Mouse (Mus musculus) embryonic facial prominence, embryonic 13.5 days (tissue): Measurements from ENCODE around the gene Abca3. TPM values are rescaled to one million over a fixed set of nuclear protein-coding genes. Genes with fewer than 3 reads are reported as not detected.
"Not testable (repeated sequence)": the region's sequence is repeated elsewhere in the genome, so short reads cannot be mapped to it uniquely, and the experiment has no call there.

Experiments
- ATAC-seq: fragments of 200-750 bp; cut with Nextera tagmentation; 2 replicates; pipeline ENCODE4 v1.8.0; 2017; ENCODE audit warnings: low read depth; ENCODE audit not compliant: insufficient number of reproducible peaks, insufficient read depth, low FRiP score, low TSS enrichment
- H3K27ac ChIP-seq: fragments of 300-500 bp; sonication (generic); 2 replicates; pipeline ENCODE4 v1.5.1; 2015; ENCODE audit warnings: moderate library complexity, mild to moderate bottlenecking, inconsistent platforms
- H3K27me3 ChIP-seq: fragments of 300-500 bp; sonication (generic); 2 replicates; pipeline ENCODE4 v1.6.1; 2015; ENCODE audit warnings: mild to moderate bottlenecking, inconsistent platforms
- H3K36me3 ChIP-seq: fragments of 300-500 bp; sonication (generic); 2 replicates; pipeline ENCODE4 v1.6.1; 2015; ENCODE audit warnings: mild to moderate bottlenecking, inconsistent platforms
- H3K4me1 ChIP-seq: fragments of 300-500 bp; sonication (generic); 2 replicates; pipeline ENCODE4 v1.6.1; 2015; ENCODE audit warnings: inconsistent platforms
- H3K4me2 ChIP-seq: fragments of 300-500 bp; sonication (generic); 2 replicates; pipeline ENCODE4 v1.6.1; 2015; ENCODE audit warnings: moderate library complexity, mild to moderate bottlenecking, inconsistent platforms
- H3K4me3 ChIP-seq: fragments of 300-500 bp; sonication (generic); 2 replicates; pipeline ENCODE4 v1.5.1; 2015; ENCODE audit warnings: mild to moderate bottlenecking, inconsistent platforms
- H3K9ac ChIP-seq: fragments of 300-500 bp; sonication (generic); 2 replicates; pipeline ENCODE4 v1.6.1; 2015; ENCODE audit warnings: mild to moderate bottlenecking, inconsistent platforms
- H3K9me3 ChIP-seq: fragments of 300-500 bp; sonication (generic); 2 replicates; pipeline ENCODE4 v1.6.1; 2016; ENCODE audit warnings: inconsistent platforms
- WGBS: fragments of 180-500 bp; shearing (Covaris S2); methylation state at CpG from one replicate; pipeline ENCODE4 v1.1.7; 2015; ENCODE audit warnings: mixed read lengths; 5-methylcytosine and 5-hydroxymethylcytosine counted together
- polyA plus RNA-seq: library from polyadenylated mRNA; unstranded; fragments of >200 nt; fragmentation: Nextera tagmentation; extraction: Ambion mirVana; gene quantifications from 2 replicates; pipeline ENCODE4 v1.2.1, GENCODE M21; 2015

The Abca3 gene
- polyA plus RNA-seq, 1 experiment from 2014 or later: 5.3 TPM

GRCm38 (mm10) chr17:24442632-24443155 is 90.9 kb downstream of the Abca3 start, which contains the start of gene Dnase1l2:
Dnase1l2 (minus strand) TSS chr17:24443105.
- H3K27ac ChIP-seq: no peak within 1 kb of the TSS
- no peak within 1 kb of the TSS for H3K4me2 ChIP-seq
- H3K9me3 ChIP-seq: no peaks in the 10 kb centered on the region
- peak; percentile 7; the same call in 1 of the 2 replicates for ATAC-seq
- H3K27me3 ChIP-seq: no peaks in the 10 kb centered on the region
- no peaks in the 10 kb centered on the region for H3K4me1 ChIP-seq
- H3K9ac ChIP-seq: no peak within 1 kb of the TSS
- peaks cover 97% of the 10 kb centered on the region for H3K36me3 ChIP-seq
- 80% methylated on average over 7 of the region's 7 CpGs for WGBS
- H3K4me3 ChIP-seq: no peak within 1 kb of the TSS

- Histone ChIP-seq H3K4me3 (no peak overlapping the region), H3K4me2 (no peak overlapping the region), H3K27me3 (no peaks in the 10 kb centered on the region), H3K9me3 (no peaks in the 10 kb centered on the region), H3K9ac (no peak overlapping the region), H3K36me3 (peaks cover 97% of the 10 kb centered on the region), H3K4me1 (no peaks in the 10 kb centered on the region), H3K27ac (no peak overlapping the region)
- ATAC-seq: no peak
- WGBS: 86% methylated on average over 4 of the region's 4 CpGs
Observed at GRCm38 (mm10) chr17:24443409-24443808, 91.7 kb downstream of the Abca3 start.

GRCm38 (mm10) chr17:24446590-24446989 is 94.8 kb downstream of the Abca3 start:
- H3K4me3 ChIP-seq: no peak overlapping the region
- H3K36me3 ChIP-seq: peaks cover 97% of the 10 kb centered on the region
- no peaks in the 10 kb centered on the region for H3K27me3 ChIP-seq
- ATAC-seq: no peak
- H3K4me1 ChIP-seq: no peaks in the 10 kb centered on the region
- H3K9me3 ChIP-seq: no peaks in the 10 kb centered on the region
- H3K4me2 ChIP-seq: no peak overlapping the region
- H3K9ac ChIP-seq: no peak overlapping the region
- 92% methylated on average over 8 of the region's 8 CpGs for WGBS
- H3K27ac ChIP-seq: no peak overlapping the region

- H3K27me3 ChIP-seq: no peaks in the 10 kb centered on the region
- H3K4me1 ChIP-seq: peaks cover 11% of the 10 kb centered on the region
- no peak overlapping the region for H3K9ac ChIP-seq
- peaks cover 71% of the 10 kb centered on the region for H3K36me3 ChIP-seq
- H3K9me3 ChIP-seq: no peaks in the 10 kb centered on the region
- H3K4me2 ChIP-seq: no peak overlapping the region
- WGBS: 92% methylated on average over 6 of the region's 6 CpGs
- H3K27ac ChIP-seq: no peak overlapping the region
- no peak for ATAC-seq
- H3K4me3 ChIP-seq: no peak overlapping the region
Observed at GRCm38 (mm10) chr17:24449507-24449906, 97.8 kb downstream of the Abca3 start.

GRCm38 (mm10) chr17:24451220-24451619 is 99.5 kb downstream of the Abca3 start:
- Histone ChIP-seq H3K36me3 (peaks cover 54% of the 10 kb centered on the region), H3K27ac (no peak overlapping the region), H3K4me3 (no peak overlapping the region), H3K4me2 (no peak overlapping the region), H3K9ac (0 out of 2 replicates have a peak overlapping the region, but pooled peaks have one; percentile 12), H3K27me3 (no peaks in the 10 kb centered on the region), H3K4me1 (peaks cover 14% of the 10 kb centered on the region), H3K9me3 (no peaks in the 10 kb centered on the region)
- ATAC-seq: no peak
- WGBS: 92% methylated on average over 6 of the region's 6 CpGs

GRCm38 (mm10) chr17:24453372-24453771 is 101.6 kb downstream of the Abca3 start:
- Histone ChIP-seq H3K27me3 (no peaks in the 10 kb centered on the region), H3K27ac (no peak overlapping the region), H3K36me3 (peaks cover 33% of the 10 kb centered on the region), H3K4me3 (peak overlapping the region; percentile 87; the same call in 1 of the 2 replicates), H3K4me2 (peak overlapping the region; percentile 65), H3K9ac (no peak overlapping the region), H3K9me3 (no peaks in the 10 kb centered on the region), H3K4me1 (peaks cover 14% of the 10 kb centered on the region)
- ATAC-seq: no peak
- 82% methylated on average over 2 of the region's 2 CpGs for WGBS

- peaks cover 14% of the 10 kb centered on the region for H3K4me1 ChIP-seq
- H3K4me3 ChIP-seq: peak overlapping the region; percentile 87
- peak overlapping the region; percentile 95 for H3K9ac ChIP-seq
- WGBS: 5% methylated on average over 14 of the region's 14 CpGs
- no peaks in the 10 kb centered on the region for H3K9me3 ChIP-seq
- H3K27me3 ChIP-seq: no peaks in the 10 kb centered on the region
- peak overlapping the region; percentile 65 for H3K4me2 ChIP-seq
- no peak for ATAC-seq
- peak overlapping the region; percentile 97 for H3K27ac ChIP-seq
- peaks cover 24% of the 10 kb centered on the region for H3K36me3 ChIP-seq
Observed at GRCm38 (mm10) chr17:24454218-24454755, 102.5 kb downstream of the Abca3 start.

GRCm38 (mm10) chr17:24454756-24455522 is 103.2 kb downstream of the Abca3 start:
- peak overlapping the region; percentile 95 for H3K9ac ChIP-seq
- peaks cover 17% of the 10 kb centered on the region for H3K36me3 ChIP-seq
- peak; percentile 91 for ATAC-seq
- no peaks in the 10 kb centered on the region for H3K27me3 ChIP-seq
- no peaks in the 10 kb centered on the region for H3K9me3 ChIP-seq
- peak overlapping the region; percentile 87 for H3K4me3 ChIP-seq
- H3K27ac ChIP-seq: peak overlapping the region; percentile 97
- peak overlapping the region; percentile 65 for H3K4me2 ChIP-seq
- whole genome bisulfite sequencing: under 1% methylated on average over 67 of the region's 67 CpGs
- H3K4me1 ChIP-seq: peaks cover 14% of the 10 kb centered on the region

- H3K9ac ChIP-seq, H3K36me3 ChIP-seq, H3K9me3 ChIP-seq, ATAC-seq, H3K27me3 ChIP-seq: not testable (repeated sequence)
- peaks cover 14% of the 10 kb centered on the region for H3K4me1 ChIP-seq
- H3K4me3 ChIP-seq: peak overlapping the region; percentile 87
- peak overlapping the region; percentile 97 for H3K27ac ChIP-seq
- WGBS: 47% methylated on average over 10 of the region's 10 CpGs
- peak overlapping the region; percentile 65 for H3K4me2 ChIP-seq
Observed at GRCm38 (mm10) chr17:24455523-24456206, 103.9 kb downstream of the Abca3 start.
